Mouse (Mus musculus) yolk sac, embryonic 10.5 days (tissue): ENCODE data around the gene Prol1.
A peak's percentile ranks its signal among the peaks of the same experiment; 100 is the strongest.
"Not testable (repeated sequence)": the region's sequence is repeated elsewhere in the genome, so short reads cannot be mapped to it uniquely, and the experiment has no call there.

ENCODE experiments used
- DNase-seq: peaks from one replicate; pipeline ENCODE4 v3.0.0-alpha.2; 2017; ENCODE audit warnings: low spot score

The Prol1 gene

GRCm38 (mm10) chr5:88317012-88317411 is at the start of gene Prol1:
Prol1 (plus strand) TSS chr5:88317312.
- DNase-seq = no peak

GRCm38 (mm10) chr5:88268619-88269018 is 48.5 kb upstream of the Prol1 start, which contains the start of gene Gm7714:
Gm7714 (plus strand) TSS chr5:88268919.
- DNase-seq = no peak

- DNase-seq = not testable (repeated sequence)
These were observed 5.8 kb upstream of the Prol1 start for GRCm38 (mm10) chr5:88311307-88311706.

- DNase-seq = not testable (repeated sequence)
These were observed 31.4 kb downstream of the Prol1 start for GRCm38 (mm10) chr5:88348533-88348932.

- DNase-seq = peak; percentile 5
These were observed 47.7 kb downstream of the Prol1 start for GRCm38 (mm10) chr5:88364768-88365167.

- no peak for DNase-seq
These were observed 49.8 kb downstream of the Prol1 start for GRCm38 (mm10) chr5:88366886-88367285.

- no peak for DNase-seq
These were observed 53.6 kb downstream of the Prol1 start for GRCm38 (mm10) chr5:88370578-88371232.

- DNase-seq = peak; percentile 3
These were observed 55.5 kb downstream of the Prol1 start for GRCm38 (mm10) chr5:88372563-88372962.

- no peak for DNase-seq
These were observed 58.7 kb downstream of the Prol1 start, which contains the start of gene Amtn for GRCm38 (mm10) chr5:88375808-88376207. Amtn (plus strand) TSS chr5:88376108.
